Mouse (Mus musculus): Measurements from ENCODE around the gene Ccdc160.
A peak's percentile ranks its signal among the peaks of the same experiment; 100 is the strongest.

The Ccdc160 gene

DNA sequence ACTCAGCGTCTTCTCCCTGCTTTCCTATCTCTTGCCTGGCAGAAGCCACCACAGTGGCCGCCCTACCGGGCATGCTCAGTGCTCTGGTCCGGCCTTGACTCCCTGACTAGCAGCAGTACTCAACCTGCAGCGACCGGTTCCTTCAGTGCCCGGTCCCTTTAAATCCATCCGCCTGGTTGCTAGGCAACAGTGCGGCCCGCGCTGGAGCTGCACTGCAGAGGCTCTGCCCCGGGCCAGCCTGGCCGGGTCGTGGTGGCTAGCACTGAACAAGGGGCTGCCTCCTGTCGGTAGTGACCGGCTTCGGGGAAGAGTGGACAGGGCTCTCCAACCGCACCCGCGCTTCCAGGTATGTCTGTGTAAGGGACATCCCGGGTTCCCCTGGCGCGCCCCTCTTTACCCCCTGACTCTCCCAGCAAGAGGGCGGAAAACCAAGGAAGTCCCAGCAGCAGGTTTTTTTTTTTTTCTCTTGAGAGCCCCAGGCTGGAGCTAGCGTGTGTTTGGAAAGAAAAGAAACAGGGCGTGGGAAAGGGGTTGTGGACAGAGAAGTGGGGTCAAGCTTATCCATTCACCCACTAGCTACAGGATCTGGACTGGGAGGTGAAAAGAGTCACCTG, at the start of gene Ccdc160:
Gene Ccdc160 (plus strand): TSS at position 221 of the 614 bp plus-strand sequence.
- peak; percentile 77 for DNase-seq (ENCODE audit: low spot score)

DNA sequence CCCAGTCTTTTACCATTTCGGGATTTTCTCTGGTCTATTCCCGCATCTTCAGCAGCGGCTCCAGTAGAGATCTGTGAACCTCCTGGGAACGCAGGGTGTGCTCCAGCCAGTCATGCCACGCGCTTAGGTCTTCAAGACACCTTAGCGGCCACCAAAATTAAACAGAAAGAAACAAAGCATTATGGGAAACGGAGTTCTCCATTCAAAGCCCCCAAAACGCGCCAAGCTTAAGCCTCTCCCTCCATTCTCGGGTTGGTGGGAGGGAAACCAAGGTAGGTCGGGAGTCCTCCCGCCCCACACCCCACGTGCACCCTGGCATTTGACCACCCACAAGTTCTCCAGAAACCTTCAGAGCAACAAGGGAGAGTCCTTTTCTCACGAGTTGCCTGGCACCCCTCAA, 47.2 kb upstream of the Ccdc160 start:
- no peak for DNase-seq (ENCODE audit: low spot score)

DNA sequence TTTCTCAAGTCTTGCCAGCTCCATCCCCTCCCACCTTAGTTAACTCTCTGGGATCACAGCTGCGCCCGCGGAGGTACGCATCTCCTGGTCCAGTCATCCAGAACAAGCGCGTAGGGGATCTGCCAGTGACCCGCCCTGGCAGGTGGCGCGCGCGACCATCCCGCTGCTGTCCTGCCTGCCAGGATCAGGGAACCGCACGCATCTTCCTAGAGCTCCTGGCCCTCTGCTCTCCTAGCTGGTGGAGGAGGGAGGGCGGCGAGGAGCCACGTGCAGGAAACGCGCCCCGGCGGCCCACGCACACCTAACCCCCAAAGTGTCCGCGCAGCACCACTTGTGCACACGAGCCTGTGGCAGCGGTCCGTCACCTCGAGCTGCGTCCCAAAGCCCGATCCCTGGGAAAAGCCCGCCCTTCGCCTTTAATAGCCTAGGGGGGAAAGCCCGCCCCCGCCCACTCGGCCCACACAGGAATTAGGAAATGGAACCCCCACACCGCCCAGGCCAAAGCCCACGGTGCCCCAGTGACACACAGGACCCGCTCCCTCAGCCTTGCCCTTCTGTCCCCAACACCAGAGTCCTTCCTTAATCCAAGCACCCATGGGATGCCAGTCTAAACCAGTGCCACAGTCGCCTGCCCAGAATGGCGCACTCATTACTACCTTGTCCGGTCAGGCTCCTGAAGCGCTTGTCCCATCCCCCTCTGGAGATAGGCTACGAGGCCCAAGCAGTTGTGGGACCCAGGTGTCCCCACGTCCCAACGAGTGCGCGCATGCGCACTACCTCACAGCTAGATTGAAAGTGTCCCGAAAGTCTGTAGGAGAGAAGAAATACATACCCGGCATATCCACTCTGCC, 46.6 kb upstream of the Ccdc160 start:
- DNase-seq (ENCODE audit: low spot score), result no peak

DNA sequence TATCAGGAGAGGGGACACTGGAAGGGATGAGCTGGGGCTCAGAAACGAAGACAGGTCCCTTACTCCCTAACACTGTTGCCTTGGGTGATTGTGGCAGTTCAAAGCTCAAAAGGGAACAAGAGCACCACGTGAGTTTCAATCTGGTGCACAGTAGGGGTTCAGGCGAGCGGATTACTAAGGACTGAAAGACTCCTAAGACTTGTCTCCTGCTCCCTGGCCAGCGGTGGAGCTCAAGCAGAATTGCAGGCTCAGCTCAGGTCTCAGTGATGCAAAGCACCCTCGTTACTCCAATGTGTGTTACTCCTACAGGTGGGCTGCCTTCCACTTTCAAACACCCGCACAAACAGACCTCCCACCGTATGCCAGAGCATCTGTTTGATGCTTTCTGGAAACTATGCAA, 45.5 kb upstream of the Ccdc160 start:
- no peak for DNase-seq (ENCODE audit: low spot score)

DNA sequence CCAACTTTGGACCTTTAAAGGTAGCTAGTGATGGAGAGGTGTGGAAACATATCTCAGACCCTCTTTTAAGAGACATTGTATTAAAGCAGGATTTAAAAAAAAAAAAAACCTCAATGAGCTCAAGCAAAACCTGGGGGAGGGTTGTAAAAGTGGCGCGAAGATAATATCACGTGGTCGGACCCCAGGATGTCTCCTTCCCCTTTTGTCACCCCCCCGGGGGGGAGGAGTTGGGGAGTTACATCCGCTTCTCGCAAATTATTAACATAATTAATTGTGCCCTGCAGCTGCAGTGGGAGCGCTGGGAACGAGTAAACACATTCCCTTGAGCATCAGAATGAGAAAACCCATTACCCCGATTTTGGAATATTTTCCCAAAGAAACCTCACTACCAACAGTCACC, 45.1 kb upstream of the Ccdc160 start:
- DNase-seq (ENCODE audit: low spot score), result no peak

DNA sequence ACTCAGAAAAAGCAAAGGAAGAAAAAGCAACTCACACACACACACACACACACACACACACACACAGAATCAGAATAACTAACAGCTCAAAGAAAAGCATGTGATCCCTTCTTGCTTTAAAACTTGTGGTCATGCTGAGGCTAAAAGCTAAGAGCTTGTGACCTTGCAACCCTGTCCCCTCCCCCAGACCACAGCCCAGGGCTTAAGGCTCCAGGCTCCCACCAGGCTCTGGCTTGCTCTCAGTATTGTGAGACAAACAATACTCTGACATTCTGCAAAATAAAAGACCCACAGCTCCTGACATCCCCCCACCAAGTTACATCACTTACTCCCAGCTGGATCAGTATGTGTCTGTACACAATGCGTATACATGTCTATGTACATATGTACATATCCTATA, 44.2 kb upstream of the Ccdc160 start:
- no peak for DNase-seq (ENCODE audit: low spot score)

DNA sequence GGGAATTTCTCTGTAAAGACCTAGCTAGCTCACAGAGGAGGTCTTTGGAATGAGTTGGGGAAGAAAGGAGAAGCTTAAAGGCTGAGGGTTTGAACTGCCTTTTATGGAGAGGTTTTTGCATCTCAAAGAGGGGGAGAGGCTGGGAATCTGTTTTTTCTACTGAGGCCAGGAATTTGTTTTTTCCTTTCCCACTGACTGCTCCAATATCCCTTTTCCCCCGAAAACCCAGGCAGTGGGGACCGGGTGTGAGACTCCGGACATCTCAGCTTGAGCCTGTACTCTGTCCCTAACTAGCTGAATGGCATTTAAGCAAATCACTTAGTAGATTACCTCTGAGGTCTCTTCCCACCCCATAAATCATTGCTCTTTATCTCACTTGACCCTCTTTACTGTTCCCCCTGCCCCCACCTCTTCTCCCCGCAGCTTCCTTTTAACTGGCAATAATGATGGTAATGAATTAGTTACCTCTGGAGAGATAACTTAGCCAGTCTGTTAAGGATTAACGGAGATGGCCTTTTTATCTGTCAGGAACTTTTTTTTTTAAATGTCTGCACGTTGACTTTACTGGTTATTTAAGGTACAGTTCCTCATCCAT, 37.4 kb upstream of the Ccdc160 start:
- no peak for DNase-seq (ENCODE audit: low spot score)

DNA sequence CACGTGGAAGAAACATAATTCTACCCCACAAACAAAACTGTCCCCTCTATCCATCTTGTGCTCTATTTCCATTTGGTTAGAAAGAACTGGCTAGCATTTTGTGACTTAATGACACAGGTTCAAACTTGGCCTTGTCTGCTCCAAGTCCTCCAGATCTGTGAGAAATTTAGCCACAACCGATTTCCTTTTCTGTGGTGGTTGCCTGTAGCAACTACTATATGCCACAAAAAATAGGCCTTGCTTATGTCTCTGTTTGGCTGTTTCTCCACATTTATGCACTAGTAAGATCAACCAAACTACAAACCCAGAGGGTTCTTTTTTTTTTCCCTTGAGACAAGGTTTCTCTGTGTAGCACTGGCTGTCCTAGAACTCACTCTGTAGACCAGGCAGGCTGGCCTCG, 33.8 kb upstream of the Ccdc160 start:
- DNase-seq (ENCODE audit: low spot score), result no peak

DNA sequence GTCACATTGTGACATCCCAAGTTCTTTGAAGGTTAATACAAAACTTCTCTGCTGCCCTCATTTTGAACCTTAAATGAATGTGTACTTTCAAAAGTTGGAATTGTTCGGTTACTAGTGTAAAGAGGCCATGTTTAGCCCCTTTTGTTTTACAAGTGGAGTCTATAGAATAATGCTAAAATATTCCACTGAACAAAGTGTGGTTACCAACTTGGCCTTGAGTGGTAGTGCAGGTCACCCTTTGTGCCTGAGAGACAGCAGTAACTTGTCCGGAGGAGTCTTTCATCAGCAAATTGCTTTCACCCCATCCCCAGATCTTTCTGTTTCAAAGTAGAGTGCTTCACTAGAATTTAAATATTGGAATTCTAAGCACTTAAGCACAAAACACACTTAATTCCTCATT, 31.8 kb upstream of the Ccdc160 start:
- no peak for DNase-seq (ENCODE audit: low spot score)

DNA sequence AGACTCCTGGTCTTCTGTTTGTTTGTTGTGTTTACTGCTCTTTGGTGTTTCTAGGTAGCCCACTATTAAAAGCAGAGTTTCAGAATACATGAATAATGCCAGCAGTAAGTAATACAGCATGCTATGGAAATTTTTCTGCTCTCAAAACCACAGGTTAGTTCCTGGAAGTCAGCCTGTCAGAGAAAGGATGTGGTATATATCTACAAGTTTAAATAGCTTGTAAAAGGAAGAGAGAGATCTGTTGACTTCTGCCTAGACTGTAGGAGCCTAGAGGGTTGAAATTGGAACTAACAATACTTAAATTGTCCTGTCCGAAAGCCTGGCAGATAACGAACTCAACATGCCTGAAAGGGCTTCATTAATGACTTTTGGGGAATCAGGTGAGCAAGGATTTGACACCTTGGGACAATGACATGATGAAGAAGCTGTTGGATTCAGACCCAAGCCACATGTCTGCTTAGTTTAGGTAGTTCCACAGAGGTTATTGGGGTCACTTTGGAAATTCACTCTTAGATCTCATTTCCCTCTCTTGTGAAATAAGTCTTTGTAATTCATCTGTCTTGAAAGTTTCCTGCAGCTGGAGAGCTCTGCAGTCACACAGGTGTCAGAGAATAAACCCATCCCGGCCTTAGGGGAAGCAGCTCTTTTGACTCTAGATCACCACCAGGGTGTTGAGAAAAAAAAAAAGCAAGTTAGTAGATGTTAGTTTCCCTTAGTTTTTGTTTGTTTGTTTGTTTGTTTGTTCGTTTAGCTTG, 30.6 kb upstream of the Ccdc160 start:
- no peak for DNase-seq (ENCODE audit: low spot score)

DNA sequence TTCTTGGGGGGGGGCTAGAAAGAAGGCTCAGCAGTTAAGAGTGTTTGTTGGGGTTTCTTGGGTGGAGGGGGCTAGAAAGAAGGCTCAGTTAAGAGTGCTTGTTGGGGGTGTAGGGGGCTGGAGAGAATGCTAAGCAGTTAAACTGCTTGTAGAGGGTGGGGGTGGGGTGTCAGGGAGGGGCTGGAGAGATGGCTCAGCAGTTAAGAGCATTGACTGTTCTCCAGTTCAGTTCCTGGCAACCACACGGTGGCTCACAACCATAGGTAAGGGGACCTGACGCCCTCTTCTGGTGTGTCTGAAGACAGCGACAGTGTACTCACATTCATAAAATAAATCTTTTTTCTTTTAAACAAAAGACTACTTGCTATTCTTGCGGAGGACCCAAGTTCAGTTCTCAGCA, 28.8 kb upstream of the Ccdc160 start:
- DNase-seq (ENCODE audit: low spot score), result no peak

DNA sequence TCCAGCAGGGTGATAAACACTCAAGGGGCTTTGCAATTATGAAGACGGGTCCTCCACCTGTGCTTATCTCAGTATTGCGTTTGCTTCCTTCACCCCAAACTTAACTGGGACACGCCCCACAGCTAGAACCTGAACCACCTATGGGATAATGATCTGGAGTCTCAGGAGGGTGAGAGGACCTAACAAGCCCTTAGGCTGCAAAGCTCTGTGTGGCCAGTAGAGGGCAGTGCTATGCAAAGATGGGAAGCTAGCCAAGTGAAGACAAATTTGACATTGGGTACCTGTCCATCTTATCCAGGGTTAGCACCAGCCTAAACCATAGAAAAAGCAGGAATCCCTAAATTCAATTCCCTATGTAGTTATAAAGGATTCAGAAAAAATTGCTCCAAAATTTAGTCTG, 15.0 kb upstream of the Ccdc160 start:
- DNase-seq (ENCODE audit: low spot score), result no peak

DNA sequence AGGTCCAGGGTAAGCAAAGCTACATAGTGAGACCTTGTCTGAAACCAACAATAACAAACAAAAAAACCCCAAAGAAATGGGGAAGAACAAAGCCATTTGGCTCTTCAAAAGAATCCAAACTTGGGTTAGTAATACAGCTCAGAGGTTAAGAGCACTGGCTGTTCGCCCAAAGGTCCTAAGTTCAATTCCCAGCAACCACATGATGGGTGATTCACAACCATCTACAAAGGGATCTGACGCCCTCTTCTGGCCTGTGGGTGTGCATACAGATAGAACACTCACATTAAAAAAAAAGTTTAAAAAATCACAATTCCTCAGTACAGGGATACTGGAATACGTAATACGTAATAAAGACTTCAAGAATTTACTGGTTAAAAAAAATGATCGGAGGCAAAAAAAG, 13.3 kb upstream of the Ccdc160 start:
- no peak for DNase-seq (ENCODE audit: low spot score)

DNA sequence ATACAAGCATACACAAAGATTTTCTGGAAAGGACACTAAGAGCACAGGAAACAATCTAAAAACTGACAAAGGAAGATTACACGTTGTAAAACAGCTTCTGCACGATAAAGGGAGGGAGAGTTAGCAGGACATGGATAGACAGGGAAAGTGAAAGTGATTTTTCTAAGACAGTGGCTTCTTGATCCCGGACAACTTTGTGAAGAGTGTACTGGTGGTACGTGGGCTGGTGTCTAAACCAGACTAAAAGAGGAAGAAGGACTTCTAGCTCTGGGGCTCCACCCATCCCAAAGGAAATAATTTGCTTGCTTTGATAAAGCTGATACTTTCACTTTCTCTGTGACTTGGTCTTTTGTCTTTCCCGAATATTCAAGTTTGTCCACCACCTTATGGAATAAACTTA, 7.1 kb upstream of the Ccdc160 start:
- no peak for DNase-seq (ENCODE audit: low spot score)

DNA sequence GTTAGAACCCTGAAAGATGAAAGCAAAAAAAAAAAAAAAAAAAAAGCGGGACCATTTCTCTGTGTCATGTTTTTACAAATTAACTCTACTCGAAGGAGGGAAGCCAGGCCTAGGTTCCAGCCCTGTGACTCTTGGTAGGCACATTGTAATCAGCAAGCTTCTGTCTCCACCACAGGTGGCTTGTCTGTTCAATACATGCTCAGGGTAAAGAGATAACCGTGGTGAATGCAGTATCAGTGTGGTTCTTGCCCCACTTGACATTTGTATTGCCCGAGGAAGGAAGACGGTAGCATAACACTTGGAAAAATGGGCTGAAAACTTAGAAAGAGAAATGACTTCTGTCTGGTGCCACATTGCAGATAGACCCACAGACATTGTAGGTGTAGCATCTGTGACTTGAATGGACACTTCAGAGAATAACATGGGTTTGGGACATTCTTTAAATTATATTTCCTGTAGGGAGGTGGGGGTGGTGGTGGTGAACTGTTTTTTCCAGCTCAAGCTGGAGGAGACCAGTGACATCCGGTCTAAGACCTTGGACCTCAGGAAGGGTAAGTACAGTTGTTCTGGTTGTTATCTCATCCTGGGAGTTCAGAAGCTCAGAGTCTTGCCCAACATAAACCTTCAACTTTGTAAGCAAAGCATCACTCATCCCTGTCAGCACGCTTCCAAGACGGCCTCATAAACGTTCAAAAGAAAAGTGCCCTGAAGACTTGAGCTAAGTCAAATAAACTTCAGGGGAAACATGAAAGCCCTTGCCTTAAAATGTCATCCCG, 1.1 kb downstream of the Ccdc160 start:
- no peak for DNase-seq (ENCODE audit: low spot score)

DNA sequence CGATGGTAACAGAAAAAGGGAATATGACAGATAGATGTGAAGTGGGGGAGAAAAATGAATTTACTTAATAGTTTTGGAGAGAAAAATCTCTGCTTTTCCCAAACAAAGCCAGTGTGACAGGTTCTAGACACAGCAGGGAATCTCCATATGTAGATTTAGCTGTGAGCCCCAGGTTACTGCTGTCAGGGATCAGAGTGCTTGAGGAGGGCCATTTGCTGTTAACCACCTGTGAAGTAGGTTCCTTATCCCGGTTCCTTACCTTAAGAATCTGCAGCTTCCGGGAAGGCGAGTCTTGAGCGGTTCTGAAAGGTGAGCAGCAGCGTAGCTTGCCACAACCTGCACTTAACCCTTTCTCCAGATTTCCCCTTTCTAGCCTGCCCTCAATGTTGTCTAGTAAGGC, 1.9 kb downstream of the Ccdc160 start:
- no peak for DNase-seq (ENCODE audit: low spot score)

DNA sequence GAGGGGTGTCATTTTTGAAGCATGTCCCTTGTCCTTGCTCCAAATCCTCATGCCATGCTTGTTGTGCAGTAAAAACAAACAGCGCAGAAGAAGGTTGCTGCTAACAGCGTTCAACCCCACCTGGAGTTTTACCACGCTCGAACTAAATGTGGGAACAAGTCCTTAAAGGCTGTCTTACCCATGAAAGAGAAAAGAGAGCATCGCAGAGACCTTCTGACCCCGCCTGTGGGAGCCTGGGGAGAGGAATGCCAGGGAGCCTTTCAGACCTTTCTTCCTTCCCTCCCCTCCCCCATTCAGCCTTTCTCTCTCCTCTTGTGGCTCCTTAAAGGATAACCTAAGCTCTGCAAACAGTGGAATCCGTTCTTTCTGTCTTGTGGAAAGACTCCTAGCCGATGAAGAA, 4.8 kb downstream of the Ccdc160 start:
- no peak for DNase-seq (ENCODE audit: low spot score)

DNA sequence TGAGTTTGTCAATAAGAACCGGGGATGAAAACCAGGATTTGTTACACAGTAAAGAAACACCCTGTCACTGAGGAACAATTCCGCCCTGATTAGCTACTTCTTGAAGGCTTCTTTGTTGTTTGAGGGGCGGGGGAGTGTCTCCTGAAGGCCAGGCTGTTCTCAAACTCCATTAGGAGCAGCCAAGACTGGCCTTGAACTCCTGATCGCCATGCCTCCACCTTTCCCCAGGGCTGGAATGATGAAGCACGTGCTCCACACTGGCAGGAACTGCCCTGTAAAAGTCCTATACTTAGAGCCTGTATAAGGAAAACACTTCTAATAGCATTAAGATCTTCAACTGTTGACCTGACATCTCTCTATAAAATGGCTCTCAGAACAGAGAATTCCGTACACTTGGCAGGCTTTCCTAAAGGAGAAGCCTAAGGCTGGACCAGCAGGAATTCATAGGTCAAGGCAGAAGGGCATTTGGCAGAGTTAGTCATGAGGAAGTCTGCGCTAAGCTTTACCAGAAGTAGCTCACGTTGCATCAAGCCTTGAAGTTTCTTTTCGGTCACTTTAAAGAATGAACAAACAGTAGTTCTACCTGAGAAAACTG, 6.1 kb downstream of the Ccdc160 start:
- DNase-seq (ENCODE audit: low spot score), result peak; percentile 26

DNA sequence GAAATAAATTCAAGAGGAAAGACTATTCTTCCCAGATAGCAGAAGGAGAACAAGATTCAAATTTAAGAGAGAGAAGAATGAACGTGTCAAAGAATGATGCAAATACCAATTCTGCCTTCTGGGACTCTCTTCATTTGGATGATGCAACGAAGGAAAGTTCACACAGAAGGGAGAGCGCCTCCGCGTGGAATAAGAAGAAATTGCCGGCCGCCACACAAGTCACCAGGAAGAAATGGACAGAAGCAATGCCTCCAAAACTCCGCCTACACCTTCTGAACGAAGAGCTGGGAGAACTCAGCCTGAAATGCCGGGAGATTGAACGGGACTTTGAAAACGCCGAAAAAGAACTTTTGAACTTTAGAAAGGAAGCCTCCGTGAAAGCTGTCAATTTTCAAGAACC, 7.3 kb downstream of the Ccdc160 start:
- no peak for DNase-seq (ENCODE audit: low spot score)

DNA sequence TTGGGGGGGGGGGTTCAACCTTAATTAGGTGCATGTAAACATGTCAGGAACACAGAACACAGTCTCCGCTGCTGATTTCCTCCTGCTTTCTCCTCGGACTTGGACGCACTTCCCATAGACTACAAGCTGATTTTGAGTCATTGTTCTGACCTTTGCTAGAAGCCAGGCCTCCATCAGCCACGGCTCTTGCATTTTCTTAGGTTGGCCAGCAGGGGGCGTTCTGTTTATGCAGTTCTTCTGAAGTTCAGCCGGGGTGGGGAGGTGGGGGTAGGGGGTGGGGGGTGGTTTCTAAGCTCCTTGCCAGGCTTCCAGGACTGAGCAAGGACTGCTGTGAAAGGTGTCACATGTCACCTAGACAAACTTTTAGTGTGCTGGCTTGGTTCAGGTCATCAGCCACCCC, 8.6 kb downstream of the Ccdc160 start:
- DNase-seq (ENCODE audit: low spot score), result no peak

DNA sequence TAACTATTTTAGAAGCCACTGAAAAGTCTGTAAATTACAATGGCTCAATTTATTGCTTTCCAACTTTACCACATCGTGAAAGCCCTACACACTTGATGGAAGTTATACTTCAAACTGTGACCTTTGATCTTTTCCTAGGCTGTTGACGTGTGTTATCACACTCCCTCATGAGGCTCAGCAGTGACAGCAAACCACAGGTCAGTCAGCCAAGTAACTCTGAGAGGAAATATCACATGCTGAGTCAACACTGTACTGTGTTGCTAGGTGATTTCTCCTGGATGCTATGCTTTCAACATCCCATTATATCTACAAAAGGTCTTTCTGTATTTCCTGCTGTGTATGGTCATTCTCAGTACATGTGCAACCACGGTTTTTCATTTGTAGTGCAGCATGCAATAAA, 28.3 kb downstream of the Ccdc160 start:
- DNase-seq (ENCODE audit: low spot score), result no peak
